Mouse (Mus musculus) thymus, adult 2 months (tissue): ENCODE results near the gene Rarres1.

Experiments used
- CTCF ChIP-seq: fragments of 200-500 bp; IDR thresholded peaks from 2 replicates; pipeline ENCODE4 v1.5.1; 2012; ENCODE audit warnings: mild to moderate bottlenecking, control low read depth, low read length, moderate library complexity, borderline replicate concordance; ENCODE audit not compliant: control insufficient read depth, poor library complexity, insufficient read depth; ENCODE audit errors: extremely low read depth
- POLR2A ChIP-seq: fragments of 200-500 bp; IDR thresholded peaks from 2 replicates; pipeline ENCODE4 v1.6.1; 2012; ENCODE audit warnings: mild to moderate bottlenecking, low read length, control low read depth, moderate library complexity; ENCODE audit not compliant: control insufficient read depth, poor library complexity, insufficient read depth; ENCODE audit errors: extremely low read depth

DNA sequence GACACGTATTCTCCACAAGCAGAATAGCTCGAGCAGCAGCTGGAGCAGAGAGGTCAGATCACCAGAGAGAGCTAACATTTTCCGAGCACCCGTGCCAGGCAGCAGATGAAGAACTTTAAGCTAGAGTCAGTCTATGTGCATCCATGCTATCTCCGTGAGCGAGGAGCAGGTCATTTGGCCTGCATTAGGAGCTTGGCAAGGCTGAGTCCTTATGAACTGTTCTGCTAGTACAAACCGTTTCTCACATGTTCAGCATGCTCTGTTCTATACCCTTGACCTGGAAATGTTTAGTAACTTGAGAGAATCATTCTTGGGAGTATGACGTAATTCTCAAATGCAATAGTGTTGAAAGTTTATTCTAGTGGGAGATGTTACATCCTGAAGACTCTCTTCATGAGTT is 28.3 kb upstream of the Rarres1 start:
- TF ChIP-seq CTCF = no peak
- TF ChIP-seq POLR2A = no peak
